Mouse (Mus musculus) heart, embryonic 11.5 days (tissue): ENCODE results near the gene Ttc23. TPM values are rescaled to one million over a fixed set of nuclear protein-coding genes. Genes with fewer than 3 reads are reported as not detected.

Experiments
- ATAC-seq: fragments of 200-750 bp; cut with Nextera tagmentation; replicated peaks from 2 replicates; pipeline ENCODE4 v1.8.0; 2017; ENCODE audit warnings: moderate library complexity; ENCODE audit not compliant: insufficient number of reproducible peaks, low FRiP score, low TSS enrichment
- H3K27ac ChIP-seq: fragments of 300-500 bp; sonication (generic); 2 replicates; pipeline ENCODE4 v1.5.1; 2014; ENCODE audit warnings: mild to moderate bottlenecking, low read depth, low read length
- H3K27me3 ChIP-seq: fragments of 300-500 bp; sonication (generic); 2 replicates; pipeline ENCODE4 v1.6.1; 2014; ENCODE audit warnings: mild to moderate bottlenecking, low read length, mixed read lengths; ENCODE audit not compliant: control insufficient read depth, insufficient read depth
- H3K36me3 ChIP-seq: fragments of 300-500 bp; sonication (generic); 2 replicates; pipeline ENCODE4 v1.6.1; 2014; ENCODE audit warnings: mild to moderate bottlenecking, low read length, moderate library complexity, mixed read lengths; ENCODE audit not compliant: control insufficient read depth, insufficient read depth
- H3K4me1 ChIP-seq: fragments of 300-500 bp; sonication (generic); 2 replicates; pipeline ENCODE4 v1.6.1; 2014; ENCODE audit warnings: low read length; ENCODE audit not compliant: control insufficient read depth, insufficient read depth
- H3K4me2 ChIP-seq: fragments of 300-500 bp; sonication (generic); 2 replicates; pipeline ENCODE4 v1.6.1; 2014; ENCODE audit warnings: mild to moderate bottlenecking, moderate library complexity
- H3K4me3 ChIP-seq: fragments of 300-500 bp; sonication (generic); 2 replicates; pipeline ENCODE4 v1.5.1; 2014; ENCODE audit warnings: low read depth, low read length
- H3K9ac ChIP-seq: fragments of 300-500 bp; sonication (generic); 2 replicates; pipeline ENCODE4 v1.6.1; 2014; ENCODE audit warnings: mild to moderate bottlenecking, low read depth, low read length, moderate library complexity
- H3K9me3 ChIP-seq: fragments of 300-500 bp; sonication (generic); replicated peaks from 2 replicates; pipeline ENCODE4 v1.6.1; 2016; ENCODE audit warnings: low read length; ENCODE audit not compliant: control insufficient read depth
- WGBS: fragments of 180-500 bp; shearing (Covaris S2); extraction: QIAGEN DNeasy Blood & Tissue Kit; methylation state at CpG from one replicate; pipeline ENCODE4 v1.1.7; 2014; ENCODE audit not compliant: insufficient replicate concordance; 5-methylcytosine and 5-hydroxymethylcytosine counted together
- polyA plus RNA-seq: library from polyadenylated mRNA; unstranded; fragments of >200 nt; fragmentation: Nextera tagmentation; extraction: Ambion mirVana; gene quantifications from 2 replicates; pipeline ENCODE4 v1.2.1, GENCODE M21; 2014

Ttc23 gene
- polyA plus RNA-seq, 1 experiment from 2014 or later: 24.6 TPM

- H3K9ac ChIP-seq: 0 out of 2 replicates have a peak overlapping the region, but pooled peaks have one; percentile 34
- peaks cover 16% of the 10 kb centered on the region for H3K36me3 ChIP-seq
- no peak overlapping the region for H3K4me3 ChIP-seq
- H3K27ac ChIP-seq: peak overlapping the region; percentile 51
- 49% methylated on average over 19 of the region's 19 CpGs for WGBS
- peaks cover 40% of the 10 kb centered on the region for H3K4me1 ChIP-seq
- peak overlapping the region; percentile 19; the same call in 1 of the 2 replicates for H3K4me2 ChIP-seq
- H3K9me3 ChIP-seq: no peaks in the 10 kb centered on the region
- H3K27me3 ChIP-seq: no peaks in the 10 kb centered on the region
- ATAC-seq: peak; percentile 39; the same call in 1 of the 2 replicates
Observed at GRCm38 (mm10) chr7:67713820-67714510, 66.8 kb downstream of the Ttc23 start.

- Histone ChIP-seq H3K9ac (no peak overlapping the region), H3K27me3 (no peaks in the 10 kb centered on the region), H3K9me3 (no peaks in the 10 kb centered on the region), H3K4me3 (no peak overlapping the region), H3K4me1 (peaks cover 40% of the 10 kb centered on the region), H3K36me3 (peaks cover 16% of the 10 kb centered on the region), H3K4me2 (no peak overlapping the region), H3K27ac (no peak overlapping the region; the same call in 1 of the 2 replicates)
- no peak for ATAC-seq
- 65% methylated on average over 7 of the region's 7 CpGs for WGBS
Observed at GRCm38 (mm10) chr7:67715176-67715575, 68.0 kb downstream of the Ttc23 start.

GRCm38 (mm10) chr7:67716213-67716878, 69.1 kb downstream of the Ttc23 start:
- Histone ChIP-seq H3K27me3 (no peaks in the 10 kb centered on the region), H3K9ac (no peak overlapping the region), H3K4me1 (peaks cover 37% of the 10 kb centered on the region), H3K9me3 (no peaks in the 10 kb centered on the region), H3K4me2 (no peak overlapping the region), H3K4me3 (no peak overlapping the region), H3K27ac (no peak overlapping the region), H3K36me3 (peaks cover 13% of the 10 kb centered on the region)
- ATAC-seq: no peak
- 68% methylated on average over 11 of the region's 11 CpGs for WGBS

GRCm38 (mm10) chr7:67716925-67717324, 69.7 kb downstream of the Ttc23 start:
- Histone ChIP-seq H3K27ac (no peak overlapping the region), H3K4me1 (peaks cover 37% of the 10 kb centered on the region)
- WGBS: 78% methylated on average over 10 of the region's 10 CpGs

GRCm38 (mm10) chr7:67717520-67717919, 70.3 kb downstream of the Ttc23 start:
- peaks cover 37% of the 10 kb centered on the region for H3K4me1 ChIP-seq
- H3K4me2 ChIP-seq: no peak overlapping the region
- no peak overlapping the region for H3K4me3 ChIP-seq
- H3K36me3 ChIP-seq: peaks cover 5% of the 10 kb centered on the region
- no peak overlapping the region for H3K27ac ChIP-seq
- ATAC-seq: no peak
- WGBS: 65% methylated on average over 3 of the region's 3 CpGs
- no peaks in the 10 kb centered on the region for H3K27me3 ChIP-seq
- no peak overlapping the region for H3K9ac ChIP-seq
- H3K9me3 ChIP-seq: no peaks in the 10 kb centered on the region

More at GRCm38 (mm10) chr7:67716925-67717324, 69.7 kb downstream of the Ttc23 start:
- no peak overlapping the region for H3K9ac ChIP-seq
- H3K27me3 ChIP-seq: no peaks in the 10 kb centered on the region
- no peaks in the 10 kb centered on the region for H3K9me3 ChIP-seq
- H3K4me2 ChIP-seq: no peak overlapping the region
- H3K4me3 ChIP-seq: no peak overlapping the region
- ATAC-seq: no peak
- H3K36me3 ChIP-seq: peaks cover 8% of the 10 kb centered on the region

GRCm38 (mm10) chr7:67718804-67719203, 71.6 kb downstream of the Ttc23 start:
- 33% methylated on average over 8 of the region's 8 CpGs for WGBS
- H3K4me2 ChIP-seq: no peak overlapping the region
- peak overlapping the region; percentile 64 for H3K27ac ChIP-seq
- no peak overlapping the region for H3K4me3 ChIP-seq
- H3K27me3 ChIP-seq: no peaks in the 10 kb centered on the region
- no peak overlapping the region for H3K9ac ChIP-seq
- H3K36me3 ChIP-seq: no peaks in the 10 kb centered on the region
- H3K9me3 ChIP-seq: no peaks in the 10 kb centered on the region
- peak; percentile 32; the same call in 1 of the 2 replicates for ATAC-seq
- peaks cover 36% of the 10 kb centered on the region for H3K4me1 ChIP-seq

- Histone ChIP-seq H3K4me3 (no peak overlapping the region), H3K9ac (no peak overlapping the region), H3K9me3 (no peaks in the 10 kb centered on the region), H3K27ac (no peak overlapping the region), H3K4me1 (peaks cover 16% of the 10 kb centered on the region), H3K36me3 (peaks cover 10% of the 10 kb centered on the region; the same call in 1 of the 2 replicates), H3K4me2 (no peak overlapping the region), H3K27me3 (no peaks in the 10 kb centered on the region)
- 33% methylated on average over 2 of the region's 2 CpGs for WGBS
- no peak for ATAC-seq
Observed at GRCm38 (mm10) chr7:67722163-67722562, 75.0 kb downstream of the Ttc23 start.

GRCm38 (mm10) chr7:67724536-67724935, 77.3 kb downstream of the Ttc23 start:
- Histone ChIP-seq H3K9me3 (no peaks in the 10 kb centered on the region), H3K4me2 (no peak overlapping the region), H3K9ac (no peak overlapping the region), H3K27ac (no peak overlapping the region), H3K4me3 (no peak overlapping the region), H3K36me3 (peaks cover 19% of the 10 kb centered on the region), H3K4me1 (peaks cover 2% of the 10 kb centered on the region), H3K27me3 (no peaks in the 10 kb centered on the region)
- ATAC-seq: no peak
- WGBS: 69% methylated on average over 4 of the region's 4 CpGs
